Mouse (Mus musculus): Measurements from ENCODE around the gene Thbd. TPM values are rescaled to one million over a fixed set of nuclear protein-coding genes. Genes with fewer than 3 reads are reported as not detected.

Thbd gene
- polyA plus RNA-seq, 1 experiment from 2014 or later = 18.3 TPM

GRCm38 (mm10) chr2:148406160-148406970 is 1.6 kb downstream of the Thbd start:
- H3K4me2 ChIP-seq (replicated peaks; ENCODE audit: low read depth) = peak overlapping the region; percentile 79
- no peaks in the 10 kb centered on the region for H3K9me3 ChIP-seq (ENCODE audit: control insufficient read depth)
- peak overlapping the region; percentile 47 for H3K4me3 ChIP-seq (ENCODE audit: low read depth, low read length)
- H3K27me3 ChIP-seq (replicated peaks; ENCODE audit: control insufficient read depth, insufficient read depth, low read length) = peaks cover 18% of the 10 kb centered on the region
- 27% methylated on average over 34 of the region's 34 CpGs for WGBS
- peak; percentile 62 for TF ChIP-seq CTCF (IDR thresholded peaks at IDR 0.05; ENCODE audit: low read depth)
- H3K36me3 ChIP-seq (ENCODE audit: control insufficient read depth, insufficient read depth) = no peaks in the 10 kb centered on the region
- peaks cover 5% of the 10 kb centered on the region; the same call in 1 of the 2 replicates for H3K4me1 ChIP-seq (replicated peaks; ENCODE audit: control insufficient read depth, insufficient read depth, low read length)
- no peak for ATAC-seq
- H3K27ac ChIP-seq (ENCODE audit: low read depth, low read length) = no peak overlapping the region
- H3K9ac ChIP-seq (ENCODE audit: low read depth, low read length) = peak overlapping the region; percentile 42; the same call in 1 of the 2 replicates

- Histone ChIP-seq H3K9ac (ENCODE audit: low read depth, low read length) (no peak overlapping the region), H3K36me3 (ENCODE audit: control insufficient read depth, insufficient read depth) (no peaks in the 10 kb centered on the region), H3K4me3 (ENCODE audit: low read depth, low read length) (peak overlapping the region; percentile 47), H3K9me3 (ENCODE audit: control insufficient read depth) (no peaks in the 10 kb centered on the region), H3K27ac (ENCODE audit: low read depth, low read length) (no peak overlapping the region), H3K4me2 (replicated peaks; ENCODE audit: low read depth) (peak overlapping the region; percentile 79), H3K4me1 (replicated peaks; ENCODE audit: control insufficient read depth, insufficient read depth, low read length) (peaks cover 5% of the 10 kb centered on the region; the same call in 1 of the 2 replicates), H3K27me3 (replicated peaks; ENCODE audit: control insufficient read depth, insufficient read depth, low read length) (peaks cover 18% of the 10 kb centered on the region)
- WGBS = 70% methylated on average over 5 of the region's 5 CpGs
- no peak for TF ChIP-seq CTCF (IDR thresholded peaks at IDR 0.05; ENCODE audit: low read depth)
- ATAC-seq = no peak
Observed at GRCm38 (mm10) chr2:148404906-148405305, 3.1 kb downstream of the Thbd start.

GRCm38 (mm10) chr2:148402227-148402626 is 5.8 kb downstream of the Thbd start:
- Histone ChIP-seq H3K4me3 (ENCODE audit: low read depth, low read length) (no peak overlapping the region), H3K27ac (ENCODE audit: low read depth, low read length) (no peak overlapping the region), H3K4me2 (replicated peaks; ENCODE audit: low read depth) (no peak overlapping the region), H3K4me1 (replicated peaks; ENCODE audit: control insufficient read depth, insufficient read depth, low read length) (peaks cover 3% of the 10 kb centered on the region; the same call in 1 of the 2 replicates), H3K27me3 (replicated peaks; ENCODE audit: control insufficient read depth, insufficient read depth, low read length) (peaks cover 15% of the 10 kb centered on the region), H3K9me3 (ENCODE audit: control insufficient read depth) (no peaks in the 10 kb centered on the region), H3K36me3 (ENCODE audit: control insufficient read depth, insufficient read depth) (no peaks in the 10 kb centered on the region), H3K9ac (ENCODE audit: low read depth, low read length) (no peak overlapping the region)
- no peak for TF ChIP-seq CTCF (IDR thresholded peaks at IDR 0.05; ENCODE audit: low read depth)
- no peak for ATAC-seq
- 71% methylated on average over 1 of the region's 1 CpGs for WGBS

- Histone ChIP-seq H3K9me3 (ENCODE audit: control insufficient read depth) (no peaks in the 10 kb centered on the region), H3K4me2 (replicated peaks; ENCODE audit: low read depth) (no peak overlapping the region), H3K4me1 (replicated peaks; ENCODE audit: control insufficient read depth, insufficient read depth, low read length) (peaks cover 3% of the 10 kb centered on the region; the same call in 1 of the 2 replicates), H3K4me3 (ENCODE audit: low read depth, low read length) (no peak overlapping the region), H3K27me3 (replicated peaks; ENCODE audit: control insufficient read depth, insufficient read depth, low read length) (peaks cover 7% of the 10 kb centered on the region), H3K27ac (ENCODE audit: low read depth, low read length) (no peak overlapping the region), H3K9ac (ENCODE audit: low read depth, low read length) (no peak overlapping the region), H3K36me3 (ENCODE audit: control insufficient read depth, insufficient read depth) (no peaks in the 10 kb centered on the region)
- no peak for ATAC-seq
- TF ChIP-seq CTCF (IDR thresholded peaks at IDR 0.05; ENCODE audit: low read depth) = no peak
- 77% methylated on average over 5 of the region's 5 CpGs for WGBS
Observed at GRCm38 (mm10) chr2:148398901-148399685, 8.9 kb downstream of the Thbd start.

- Histone ChIP-seq H3K4me2 (replicated peaks; ENCODE audit: low read depth) (no peak overlapping the region), H3K27me3 (replicated peaks; ENCODE audit: control insufficient read depth, insufficient read depth, low read length) (peaks cover 7% of the 10 kb centered on the region), H3K4me1 (replicated peaks; ENCODE audit: control insufficient read depth, insufficient read depth, low read length) (peaks cover 11% of the 10 kb centered on the region; the same call in 1 of the 2 replicates), H3K36me3 (ENCODE audit: control insufficient read depth, insufficient read depth) (no peaks in the 10 kb centered on the region), H3K4me3 (ENCODE audit: low read depth, low read length) (no peak overlapping the region), H3K27ac (ENCODE audit: low read depth, low read length) (no peak overlapping the region), H3K9ac (ENCODE audit: low read depth, low read length) (no peak overlapping the region), H3K9me3 (ENCODE audit: control insufficient read depth) (no peaks in the 10 kb centered on the region)
- no peak for ATAC-seq
- no peak for TF ChIP-seq CTCF (IDR thresholded peaks at IDR 0.05; ENCODE audit: low read depth)
- WGBS = 52% methylated on average over 1 of the region's 1 CpGs
Observed at GRCm38 (mm10) chr2:148397784-148398100, 10.2 kb downstream of the Thbd start.

All from intestine, postnatal 0 days (tissue).